Mouse (Mus musculus) E14TG2a.4 (cell line): ENCODE results near the gene Msrb3.

Experiments used
- CTCF ChIP-seq: conservative IDR thresholded peaks from 2 replicates; pipeline ENCODE4 v1.5.1; 2014; ENCODE audit warnings: low read length
- NANOG ChIP-seq: IDR thresholded peaks from 2 replicates; pipeline ENCODE4 v1.6.1; 2014; ENCODE audit warnings: borderline replicate concordance, low read length, mixed read lengths

DNA sequence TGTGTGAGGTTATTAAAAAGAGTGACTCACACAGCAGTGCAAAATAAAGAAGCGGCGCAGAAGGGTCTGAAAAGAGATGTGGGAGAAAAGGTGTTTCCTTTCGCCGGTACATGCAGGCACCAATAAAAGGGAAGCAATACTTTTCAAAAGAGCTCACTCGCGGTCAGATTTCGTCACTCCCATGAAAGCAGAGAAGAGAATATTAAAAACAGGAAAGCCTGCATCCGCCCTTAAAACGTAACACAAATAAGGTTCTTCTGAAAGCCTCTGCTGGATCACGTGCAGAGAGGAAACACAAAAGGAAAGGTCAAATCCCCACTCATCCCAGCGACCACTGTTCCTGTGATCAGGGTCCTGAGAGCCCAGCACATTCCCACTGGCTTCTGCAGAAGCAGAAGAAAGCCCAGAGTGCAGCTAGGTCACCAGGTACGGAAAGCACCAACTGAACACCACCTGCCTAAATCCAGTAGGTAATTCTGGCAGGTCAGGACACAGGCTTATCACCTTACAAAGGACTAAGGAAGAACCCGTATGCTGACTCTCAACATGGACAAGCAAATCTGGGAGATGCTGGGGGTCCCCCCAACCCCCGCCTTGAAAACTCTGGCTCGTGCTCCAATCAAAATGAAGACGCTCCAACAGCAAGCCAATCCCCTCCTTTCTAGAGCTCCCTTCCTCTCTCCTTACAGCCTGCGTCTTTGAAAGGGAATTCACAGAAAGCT lies 16.4 kb downstream of the Msrb3 start:
- TF ChIP-seq CTCF, result no peak
- no peak for TF ChIP-seq NANOG
